Comparison of ENCODE assay signal across 15 mouse cellular contexts in genomic region chr2:91299156-91299555, GRCm38 (mm10). TPM values are rescaled to one million over a fixed set of nuclear protein-coding genes. Genes with fewer than 3 reads are reported as not detected.
DNase-seq lines count a peak whose midpoint lies in the region; ATAC-seq and TF ChIP-seq lines count a peak whose summit lies in the region.
"Had no signal": no experiment of that assay in that cellular context is flagged by ENCODE, and none has a peak within 500 bp of the region (broad histone marks: within the 10 kb centered on the region; RNA-seq: fewer than 3 reads in every experiment).

No protein-coding gene starts in this region.

- peak overlapping the region; percentile 70 for H3K27ac ChIP-seq in heart, embryonic 11.5 days (ENCODE audit: low read depth, low read length)
- H3K27ac ChIP-seq in heart, adult 2 months: no peak overlapping the region
- peak overlapping the region; percentile 39 for H3K27ac ChIP-seq in limb, embryonic 13.5 days
- H3K27ac ChIP-seq: liver, embryonic 12.5 days had no signal

- no peak for TF ChIP-seq CTCF in heart, adult 2 months (IDR thresholded peaks at IDR 0.05)

- H3K36me3 ChIP-seq in heart, embryonic 11.5 days (ENCODE audit: control insufficient read depth, insufficient read depth, low read length): no peaks in the 10 kb centered on the region
- H3K36me3 ChIP-seq in heart, adult 2 months (ENCODE audit: control insufficient read depth, insufficient read depth, low read length): no peaks in the 10 kb centered on the region
- peaks cover 4% of the 10 kb centered on the region; the same call in 1 of the 2 replicates for H3K36me3 ChIP-seq in limb, embryonic 13.5 days
- H3K36me3 ChIP-seq: liver, embryonic 12.5 days had no signal

- H3K79me2 ChIP-seq in heart, adult 2 months (replicated peaks; ENCODE audit: control insufficient read depth, insufficient read depth, low read length): no peaks in the 10 kb centered on the region

- H3K4me3 ChIP-seq in heart, embryonic 11.5 days (ENCODE audit: low read depth, low read length): no peak overlapping the region
- no peak overlapping the region for H3K4me3 ChIP-seq in heart, adult 2 months
- no peak overlapping the region for H3K4me3 ChIP-seq in limb, embryonic 13.5 days
- H3K4me3 ChIP-seq: erythroblast, embryonic 14.5 days; liver, embryonic 12.5 days had no signal

- TF ChIP-seq POLR2A in heart, adult 2 months (IDR thresholded peaks at IDR 0.05; ENCODE audit: insufficient read depth, low read depth, low read length): no peak

- H3K4me1 ChIP-seq in heart, embryonic 11.5 days (ENCODE audit: control insufficient read depth, insufficient read depth, low read length): peaks cover 12% of the 10 kb centered on the region; the same call in 1 of the 2 replicates
- H3K4me1 ChIP-seq in heart, adult 2 months (ENCODE audit: control insufficient read depth, insufficient read depth, low read length): no peaks in the 10 kb centered on the region; the same call in 1 of the 2 replicates
- H3K4me1 ChIP-seq in limb, embryonic 13.5 days: peaks cover 8% of the 10 kb centered on the region

- 35% methylated on average over 3 of the region's 3 CpGs for WGBS in heart, embryonic 11.5 days (ENCODE audit: insufficient replicate concordance)
- 65% methylated on average over 3 of the region's 3 CpGs for WGBS in heart, adult 2 months
- 42% methylated on average over 3 of the region's 3 CpGs for WGBS in limb, embryonic 13.5 days

- H3K9me3 ChIP-seq in heart, embryonic 11.5 days (replicated peaks; ENCODE audit: control insufficient read depth, low read length): no peaks in the 10 kb centered on the region
- H3K9me3 ChIP-seq in limb, embryonic 13.5 days: no peaks in the 10 kb centered on the region
- H3K9me3 ChIP-seq: liver, embryonic 12.5 days had no signal

- H3K9ac ChIP-seq in heart, embryonic 11.5 days (ENCODE audit: low read depth, low read length): no peak overlapping the region; the same call in 1 of the 2 replicates
- no peak overlapping the region for H3K9ac ChIP-seq in heart, adult 2 months (ENCODE audit: low read depth, low read length)
- H3K9ac ChIP-seq in limb, embryonic 13.5 days: no peak overlapping the region
- H3K9ac ChIP-seq: liver, embryonic 12.5 days had no signal

- TF ChIP-seq EP300 in heart, adult 2 months (IDR thresholded peaks at IDR 0.05; ENCODE audit: insufficient read depth, low read depth, low read length): no peak

- no peak overlapping the region; the same call in 1 of the 2 replicates for H3K4me2 ChIP-seq in heart, embryonic 11.5 days
- no peak overlapping the region for H3K4me2 ChIP-seq in limb, embryonic 13.5 days (replicated peaks)
- H3K4me2 ChIP-seq: liver, embryonic 12.5 days had no signal

- intact Hi-C loops in heart, adult 2 months (cut with DNase I): no loop called here
- intact Hi-C loops in left cerebral cortex, postnatal 4 days (cut with DNase I): no loop called here

- DNase-seq in heart, adult 2 months: no peak
- peak; percentile 76 for DNase-seq in 3134 (ENCODE audit: extremely low read depth, insufficient read length, low spot score)
- peak; percentile 68 for DNase-seq in adrenal gland, postnatal 14 days
- DNase-seq in cerebellum, postnatal 14 days: no peak
- DNase-seq in left cerebral cortex, postnatal 4 days: no peak
- DNase-seq: cerebellum, adult 8-10 months; heart, postnatal 4 days; kidney, postnatal 4 days; thymus, adult 2 months had no signal

- H3K27me3 ChIP-seq in heart, embryonic 11.5 days (ENCODE audit: control insufficient read depth, insufficient read depth, low read length): no peaks in the 10 kb centered on the region
- no peaks in the 10 kb centered on the region for H3K27me3 ChIP-seq in heart, adult 2 months (ENCODE audit: control insufficient read depth, insufficient read depth, low read length)
- H3K27me3 ChIP-seq in limb, embryonic 13.5 days: no peaks in the 10 kb centered on the region
- H3K27me3 ChIP-seq: liver, embryonic 12.5 days had no signal

- ATAC-seq in heart, embryonic 11.5 days (replicated peaks; ENCODE audit: insufficient number of reproducible peaks, low FRiP score, low TSS enrichment): peak; percentile 74
- ATAC-seq in limb, embryonic 13.5 days (ENCODE audit: low FRiP score, low read depth): peak; percentile 80
- no peak for ATAC-seq in megakaryocyte progenitor cell, adult 5-6 weeks (replicated peaks; ENCODE audit: poor library complexity)
- ATAC-seq: activated CD4-positive, CD25-positive, alpha-beta regulatory T cell, adult 4 months; liver, embryonic 12.5 days had no signal

RNA-seq across cellular contexts. Expression of gene Arfgap2, which starts 34.4 kb away (rescaled TPM):
- 56.7 and 64.1 TPM in 2 replicates for polyA plus RNA-seq in heart, embryonic 11.5 days (2014; fragmentation: Nextera tagmentation; extraction: Ambion mirVana)
- total RNA-seq in heart, adult 2 months (2021): 10 to 100 TPM; 54.7 to 58.2 TPM
- polyA plus RNA-seq in heart, adult 2 months (2012; rRNA removed): 35.0 and 43.2 TPM in 2 replicates
- total RNA-seq in adrenal gland, postnatal 14 days (2021): 82.6 and 83.6 TPM in 2 replicates
- 89.0 and 91.6 TPM in 2 replicates for polyA plus RNA-seq in limb, embryonic 13.5 days (2015; fragmentation: Nextera tagmentation; extraction: Ambion mirVana)
- 32.7 and 33.6 TPM in 2 replicates for total RNA-seq in megakaryocyte progenitor cell, adult 5-6 weeks (2015)
- 38.2 and 41.4 TPM in 2 replicates for total RNA-seq in megakaryocyte progenitor cell, adult 5-6 weeks (2017)
- total RNA-seq in left cerebral cortex, postnatal 4 days (2021): 10 to 100 TPM; 53.9 to 59.8 TPM

RNA-seq across cellular contexts. Expression of gene Pacsin3, which starts 43.4 kb away (rescaled TPM):
- polyA plus RNA-seq in heart, embryonic 11.5 days (2014; fragmentation: Nextera tagmentation; extraction: Ambion mirVana): 18.6 and 19.5 TPM in 2 replicates
- total RNA-seq in heart, adult 2 months (2021): 100 to 1,000 TPM; 141 to 157 TPM
- 139 and 165 TPM in 2 replicates for polyA plus RNA-seq in heart, adult 2 months (2012; rRNA removed)
- total RNA-seq in adrenal gland, postnatal 14 days (2021): 55.2 and 61.7 TPM in 2 replicates
- polyA plus RNA-seq in limb, embryonic 13.5 days (2015; fragmentation: Nextera tagmentation; extraction: Ambion mirVana): 44.8 and 47.4 TPM in 2 replicates
- total RNA-seq in megakaryocyte progenitor cell, adult 5-6 weeks (2015): not detected in 2 replicates
- total RNA-seq in megakaryocyte progenitor cell, adult 5-6 weeks (2017): not detected in 2 replicates
- total RNA-seq in left cerebral cortex, postnatal 4 days (2021): 10 to 100 TPM; 15.3 to 22.4 TPM
- polyA plus RNA-seq: erythroblast, embryonic 14.5 days had no signal

Comparison
In these comparisons a context has a peak if more than half of its experiments do, and no peak if none do; other contexts are left out.
1. DNase-seq: peak in 3134 (single experiment) and adrenal gland, postnatal 14 days (single experiment); none in heart, adult 2 months (0 of 2), cerebellum, postnatal 14 days (0 of 2) and left cerebral cortex, postnatal 4 days (single experiment).
2. RNA of gene Pacsin3, which starts 43.4 kb away (total RNA-seq): 141 to 157 TPM in heart, adult 2 months, 55.2 to 61.7 TPM in adrenal gland, postnatal 14 days and 15.3 to 22.4 TPM in left cerebral cortex, postnatal 4 days; not detected in megakaryocyte progenitor cell, adult 5-6 weeks; every median in the first group is over 10 times any median in the second.